Mouse (Mus musculus) bone marrow macrophage, adult 2 months (primary cell): ENCODE results near the gene Pak1.

ENCODE experiments used
- CTCF ChIP-seq: IDR thresholded peaks from 2 replicates; pipeline ENCODE4 v1.5.1; 2012; ENCODE audit warnings: low read depth, mild to moderate bottlenecking, low read length, moderate library complexity
- POLR2A ChIP-seq: IDR thresholded peaks from 2 replicates; pipeline ENCODE4 v1.6.1; 2012; ENCODE audit warnings: mild to moderate bottlenecking, low read depth, low read length, borderline replicate concordance

DNA sequence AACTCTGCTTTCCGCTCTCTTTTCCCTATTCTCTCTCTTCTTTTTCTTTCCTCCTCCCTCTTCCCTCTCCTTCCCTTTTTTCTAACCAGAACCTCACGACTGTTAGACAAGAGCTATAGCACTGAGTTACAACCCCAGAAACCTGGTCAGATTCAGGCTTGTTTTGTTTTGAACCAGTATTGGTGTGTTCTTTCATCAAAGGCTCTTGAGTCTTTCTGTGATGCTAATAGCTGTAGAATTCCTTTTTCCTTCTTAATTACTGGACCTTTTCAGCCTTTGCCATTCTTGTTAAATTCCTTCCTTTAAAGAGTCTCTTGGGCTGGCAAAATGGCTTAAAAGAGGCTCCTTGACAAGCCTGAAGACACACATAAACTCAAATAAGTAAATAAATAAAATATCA is 14.8 kb downstream of the Pak1 start:
- TF ChIP-seq CTCF: no peak
- no peak for TF ChIP-seq POLR2A
